Mouse (Mus musculus) heart, adult 2 months (tissue): Measurements from ENCODE around the gene Nt5c.

ENCODE experiments used
- CTCF ChIP-seq: fragments of 200-600 bp; IDR thresholded peaks from 2 replicates; pipeline ENCODE4 v1.8.1; 2022; ENCODE audit warnings: antibody characterized with exemption, mild to moderate bottlenecking, moderate library complexity
- POLR2A ChIP-seq: fragments of 200-500 bp; IDR thresholded peaks from 2 replicates; pipeline ENCODE4 v1.6.1; 2011; ENCODE audit warnings: mild to moderate bottlenecking, low read depth, low read length, control low read depth; ENCODE audit not compliant: insufficient read depth

GRCm38 (mm10) chr11:115448075-115448474, 43.6 kb downstream of the Nt5c start:
- TF ChIP-seq POLR2A (no peak), CTCF (no peak)
